Mouse (Mus musculus) retina, postnatal 1 day (tissue): ENCODE measurements around the gene Ptbp2.

ENCODE experiments used
- DNase-seq: peaks from one replicate; pipeline ENCODE4 v3.0.0-alpha.2; 2012

Ptbp2 gene

GRCm38 (mm10) chr3:119784366-119784765, at the start of gene Ptbp2:
Gene Ptbp2, minus strand, starts transcription at chr3:119784466.
- no peak for DNase-seq

GRCm38 (mm10) chr3:119814678-119815077, 30.4 kb upstream of the Ptbp2 start:
- no peak for DNase-seq

- DNase-seq, result no peak
These were observed 21.9 kb upstream of the Ptbp2 start for GRCm38 (mm10) chr3:119806123-119806522.

GRCm38 (mm10) chr3:119794677-119795365, 10.6 kb upstream of the Ptbp2 start:
- DNase-seq, result no peak

- peak; percentile 94 for DNase-seq
These were observed 1.1 kb downstream of the Ptbp2 start for GRCm38 (mm10) chr3:119782946-119783701.

GRCm38 (mm10) chr3:119782022-119782945, 2.0 kb downstream of the Ptbp2 start:
- DNase-seq, result peak; percentile 80

GRCm38 (mm10) chr3:119780876-119781275, 3.4 kb downstream of the Ptbp2 start:
- DNase-seq, result no peak

GRCm38 (mm10) chr3:119779261-119779660, 5.0 kb downstream of the Ptbp2 start:
- no peak for DNase-seq

GRCm38 (mm10) chr3:119778431-119778830, 5.8 kb downstream of the Ptbp2 start:
- no peak for DNase-seq

GRCm38 (mm10) chr3:119776129-119776528, 8.1 kb downstream of the Ptbp2 start:
- DNase-seq, result no peak

GRCm38 (mm10) chr3:119772789-119773188, 11.5 kb downstream of the Ptbp2 start:
- no peak for DNase-seq

- DNase-seq, result no peak
These were observed 20.5 kb downstream of the Ptbp2 start for GRCm38 (mm10) chr3:119763772-119764171.

GRCm38 (mm10) chr3:119761732-119762131, 22.5 kb downstream of the Ptbp2 start:
- DNase-seq, result no peak

GRCm38 (mm10) chr3:119753791-119754190, 30.5 kb downstream of the Ptbp2 start:
- no peak for DNase-seq

GRCm38 (mm10) chr3:119749551-119750249, 34.6 kb downstream of the Ptbp2 start:
- DNase-seq, result no peak

- DNase-seq, result no peak
These were observed 35.1 kb downstream of the Ptbp2 start for GRCm38 (mm10) chr3:119749140-119749539.

- no peak for DNase-seq
These were observed 37.6 kb downstream of the Ptbp2 start for GRCm38 (mm10) chr3:119746656-119747055.

GRCm38 (mm10) chr3:119745801-119746200, 38.5 kb downstream of the Ptbp2 start:
- no peak for DNase-seq

- no peak for DNase-seq
These were observed 54.4 kb downstream of the Ptbp2 start for GRCm38 (mm10) chr3:119729863-119730262.

- no peak for DNase-seq
These were observed 72.2 kb downstream of the Ptbp2 start for GRCm38 (mm10) chr3:119712066-119712465.

GRCm38 (mm10) chr3:119711503-119711902, 72.8 kb downstream of the Ptbp2 start:
- no peak for DNase-seq

GRCm38 (mm10) chr3:119701467-119701866, 82.8 kb downstream of the Ptbp2 start:
- DNase-seq, result no peak

- no peak for DNase-seq
These were observed 99.5 kb downstream of the Ptbp2 start for GRCm38 (mm10) chr3:119684741-119685140.
